Mouse (Mus musculus) embryonic fibroblast, embryonic 13.5 days (primary cell): ENCODE measurements at regions not wholly inside any gene's neighbourhood (a gene's known extent, or its start where the extent isn't known, plus 50 kb on each side); places are given as distances from the start of the nearest gene placed in this dataset.

Experiments
- CTCF ChIP-seq: IDR thresholded peaks from 2 replicates; pipeline ENCODE4 v1.5.1; 2011; ENCODE audit warnings: mild to moderate bottlenecking, control low read depth, low read length, moderate library complexity, borderline replicate concordance; ENCODE audit not compliant: insufficient read depth
- POLR2A ChIP-seq: IDR thresholded peaks from 2 replicates; pipeline ENCODE4 v1.6.1; 2011; ENCODE audit warnings: low read depth, mild to moderate bottlenecking, control low read depth, low read length, moderate library complexity

DNA sequence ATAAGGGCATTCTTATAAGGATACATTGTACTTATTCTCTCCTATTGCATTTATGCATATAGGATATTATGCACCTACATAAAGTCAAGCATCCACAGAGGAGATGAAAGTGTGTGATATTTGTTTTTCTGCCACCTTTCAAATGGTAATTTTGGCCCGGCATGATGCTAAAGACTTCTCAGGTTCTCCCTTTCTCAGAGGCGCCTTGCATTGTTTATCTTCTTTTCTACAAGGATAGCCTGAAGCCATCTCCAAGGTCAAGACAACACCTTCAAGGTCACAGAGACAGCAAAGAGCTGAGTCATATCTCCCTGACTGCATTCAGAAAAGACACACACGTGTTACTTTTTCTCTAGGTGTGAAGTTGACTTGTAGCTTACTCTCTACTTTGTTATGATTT is 454.5 kb downstream of the 1810013L24Rik start:
- no peak for TF ChIP-seq CTCF
- no peak for TF ChIP-seq POLR2A
